In the genomic region with DNA sequence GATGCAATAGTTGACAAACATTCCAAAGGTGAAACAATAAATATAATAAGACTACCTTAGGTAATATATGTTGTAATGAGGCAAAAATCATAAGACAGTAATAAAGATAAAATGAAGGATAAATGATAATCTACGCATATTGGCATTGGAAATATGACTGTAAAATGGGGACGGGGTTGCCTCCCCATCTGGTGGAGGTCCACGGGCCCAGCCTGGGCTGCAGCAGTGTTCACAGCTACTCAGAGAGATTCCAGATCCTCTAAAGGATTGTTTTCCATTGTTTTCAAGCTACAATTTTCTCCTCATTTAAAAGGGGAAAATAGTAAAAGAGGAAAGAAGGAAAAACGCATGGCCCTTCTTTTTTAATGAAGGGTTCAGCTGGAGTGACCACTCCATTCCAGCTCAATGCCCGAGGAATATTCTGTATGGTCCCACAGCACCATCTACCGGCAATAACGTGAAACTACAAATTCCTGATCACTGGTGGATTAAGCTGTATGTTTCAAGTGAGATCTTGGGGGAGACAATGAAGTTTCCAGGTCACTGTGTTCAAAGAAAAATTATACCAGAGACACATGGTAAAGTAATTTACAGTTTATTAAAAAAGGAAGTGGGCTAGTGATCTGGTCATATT, we compare ENCODE assay signal across 9 mouse cellular contexts. TPM values are rescaled to one million over a fixed set of nuclear protein-coding genes. Genes with fewer than 3 reads are reported as not detected.
DNase-seq lines count a peak whose midpoint lies in the region; ATAC-seq and TF ChIP-seq lines count a peak whose summit lies in the region.
"Had no signal": no experiment of that assay in that cellular context is flagged by ENCODE, and none has a peak within 500 bp of the region (broad histone marks: within the 10 kb centered on the region; RNA-seq: fewer than 3 reads in every experiment).

No protein-coding gene starts in this region.

- no peak overlapping the region for H3K4me3 ChIP-seq in kidney, postnatal 0 days (replicated peaks; ENCODE audit: low read depth, low read length)
- H3K4me3 ChIP-seq in liver, embryonic 14.5 days (ENCODE audit: insufficient read depth in 1 of 2, low read depth in 2 of 2, low read length in 2 of 2): no peak overlapping the region
- H3K4me3 ChIP-seq: limb, embryonic 15.5 days had no signal

- H3K36me3 ChIP-seq in kidney, postnatal 0 days (ENCODE audit: insufficient read depth, low read length): no peaks in the 10 kb centered on the region
- no peaks in the 10 kb centered on the region for H3K36me3 ChIP-seq in liver, embryonic 14.5 days (replicated peaks; ENCODE audit: control insufficient read depth, insufficient read depth, low read depth)
- H3K36me3 ChIP-seq: limb, embryonic 15.5 days had no signal

- peak; percentile 20 for DNase-seq in gastrocnemius, postnatal 10 days
- DNase-seq in gastrocnemius, postnatal 25 days: no peak
- DNase-seq in MN1 (ENCODE audit: low spot score): peak; percentile 46
- DNase-seq in cerebellum, adult 9-10 months: peak; percentile 45
- peak; percentile 75 for DNase-seq in kidney, postnatal 0 days (ENCODE audit: low spot score)
- peak; percentile 40 to 58 (median 49) for DNase-seq in liver, embryonic 14.5 days (ENCODE audit: low read depth in 3 of 3, low spot score in 3 of 3)
- DNase-seq in ovary, postnatal 14 days (ENCODE audit: low spot score): peak; percentile 54

- H3K9me3 ChIP-seq in kidney, postnatal 0 days (replicated peaks; ENCODE audit: low read length): no peaks in the 10 kb centered on the region
- H3K9me3 ChIP-seq in liver, embryonic 14.5 days (ENCODE audit: control insufficient read depth, low read length): no peaks in the 10 kb centered on the region
- H3K9me3 ChIP-seq: limb, embryonic 15.5 days had no signal

- H3K27me3 ChIP-seq in kidney, postnatal 0 days (ENCODE audit: insufficient read depth, low read length): no peaks in the 10 kb centered on the region
- H3K27me3 ChIP-seq in liver, embryonic 14.5 days (ENCODE audit: control insufficient read depth, insufficient read depth, low read length): no peaks in the 10 kb centered on the region
- H3K27me3 ChIP-seq: limb, embryonic 15.5 days had no signal

- H3K27ac ChIP-seq in kidney, postnatal 0 days: no peak overlapping the region
- H3K27ac ChIP-seq in liver, embryonic 14.5 days: no peak overlapping the region
- H3K27ac ChIP-seq: limb, embryonic 15.5 days had no signal

- no peaks in the 10 kb centered on the region for H3K4me1 ChIP-seq in kidney, postnatal 0 days (replicated peaks; ENCODE audit: insufficient read depth, low read length)
- H3K4me1 ChIP-seq in liver, embryonic 14.5 days (replicated peaks; ENCODE audit: control insufficient read depth in 2 of 2, insufficient read depth in 2 of 2, low read length in 1 of 2): peaks cover 19 to 22% of the 10 kb centered on the region in 2 experiments
- H3K4me1 ChIP-seq: limb, embryonic 15.5 days had no signal

- no peak overlapping the region for H3K4me2 ChIP-seq in kidney, postnatal 0 days (ENCODE audit: low read length)
- no peak overlapping the region for H3K4me2 ChIP-seq in liver, embryonic 14.5 days (ENCODE audit: low read depth)
- H3K4me2 ChIP-seq: limb, embryonic 15.5 days had no signal

- H3K9ac ChIP-seq in kidney, postnatal 0 days (ENCODE audit: low read depth, low read length): no peak overlapping the region
- no peak overlapping the region for H3K9ac ChIP-seq in liver, embryonic 14.5 days (replicated peaks)
- H3K9ac ChIP-seq: limb, embryonic 15.5 days had no signal

- WGBS in kidney, postnatal 0 days: 40% methylated on average over 7 of the region's 7 CpGs
- 26% methylated on average over 7 of the region's 7 CpGs for WGBS in liver, embryonic 14.5 days (ENCODE audit: insufficient replicate concordance)

- no peak for TF ChIP-seq EP300 in liver, embryonic 14.5 days (IDR thresholded peaks at IDR 0.05; ENCODE audit: low read depth)

- peak; percentile 88 for TF ChIP-seq CTCF in kidney, postnatal 0 days (IDR thresholded peaks at IDR 0.05; ENCODE audit: low read depth)
- TF ChIP-seq CTCF in liver, embryonic 14.5 days (IDR thresholded peaks at IDR 0.05; ENCODE audit: low read depth): peak; percentile 81

- peak; percentile 70; the same call in 1 of the 2 replicates for ATAC-seq in frontal cortex, adult (ENCODE audit: low TSS enrichment)
- no peak for ATAC-seq in kidney, postnatal 0 days (replicated peaks; ENCODE audit: low FRiP score, low read depth)
- no peak for ATAC-seq in liver, embryonic 14.5 days (ENCODE audit: insufficient read depth)

RNA-seq across cellular contexts. Expression of gene Cd55b, which starts 50.8 kb away (rescaled TPM):
- under 1 TPM in 1 of 2 experiments, not detected in 1; 0.45 TPM for total RNA-seq in gastrocnemius, postnatal 10 days (2021)
- 1 to 10 TPM in 1 of 2 experiments, under 1 TPM in 1; 0.35 to 1.2 TPM for total RNA-seq in gastrocnemius, postnatal 25 days (2021)
- not detected in 2 replicates for polyA plus RNA-seq in kidney, postnatal 0 days (2015; fragmentation: Nextera tagmentation; extraction: Ambion mirVana)
- polyA plus RNA-seq in liver, embryonic 14.5 days (2012; rRNA removed): not detected in 2 replicates
- not detected in 2 replicates for polyA plus RNA-seq in liver, embryonic 14.5 days (2014; fragmentation: Nextera tagmentation; extraction: Ambion mirVana)
- polyA plus RNA-seq: limb, embryonic 15.5 days had no signal
